Mouse (Mus musculus) layer of hippocampus, postnatal 14 days (tissue): ENCODE data around the gene Gas7. TPM values are rescaled to one million over a fixed set of nuclear protein-coding genes. Genes with fewer than 3 reads are reported as not detected.

Source experiments
- DNase-seq, 2 experiments: peaks; one replicate each; pipeline ENCODE4 v3.0.0; 2021 to 2022; ENCODE audit warnings: low spot score in 2 of 2, mixed read lengths in 1 of 2
- long read RNA-seq, 2 experiments: library from polyadenylated mRNA; stranded (forward); transcript quantifications; one replicate each; pipeline ENCODE4 v2.0.0; 2021
- total RNA-seq, 2 experiments: library from RNA; stranded (reverse); gene quantifications; 2 replicates each; pipeline ENCODE4 v1.2.3; 2021

The Gas7 gene
- 100 to 1,000 TPM; 391 to 397 TPM for total RNA-seq
- long read RNA-seq, experiment 1, transcript Gas7-208 (10 exons, 1,479 nt), result major isoform, 7 of 36 reads
- long read RNA-seq, experiment 1, partial matches to known transcripts, result 1 of 36 reads
- long read RNA-seq, experiment 1, other reads (novel, unspliced or antisense), result 28 of 36 reads
- long read RNA-seq, experiment 2, transcript Gas7-208 (10 exons, 1,479 nt), result major isoform, 9 of 51 reads
- long read RNA-seq, experiment 2, partial matches to known transcripts, result 2 of 51 reads
- long read RNA-seq, experiment 2, other reads (novel, unspliced or antisense), result 39 of 51 reads

DNA sequence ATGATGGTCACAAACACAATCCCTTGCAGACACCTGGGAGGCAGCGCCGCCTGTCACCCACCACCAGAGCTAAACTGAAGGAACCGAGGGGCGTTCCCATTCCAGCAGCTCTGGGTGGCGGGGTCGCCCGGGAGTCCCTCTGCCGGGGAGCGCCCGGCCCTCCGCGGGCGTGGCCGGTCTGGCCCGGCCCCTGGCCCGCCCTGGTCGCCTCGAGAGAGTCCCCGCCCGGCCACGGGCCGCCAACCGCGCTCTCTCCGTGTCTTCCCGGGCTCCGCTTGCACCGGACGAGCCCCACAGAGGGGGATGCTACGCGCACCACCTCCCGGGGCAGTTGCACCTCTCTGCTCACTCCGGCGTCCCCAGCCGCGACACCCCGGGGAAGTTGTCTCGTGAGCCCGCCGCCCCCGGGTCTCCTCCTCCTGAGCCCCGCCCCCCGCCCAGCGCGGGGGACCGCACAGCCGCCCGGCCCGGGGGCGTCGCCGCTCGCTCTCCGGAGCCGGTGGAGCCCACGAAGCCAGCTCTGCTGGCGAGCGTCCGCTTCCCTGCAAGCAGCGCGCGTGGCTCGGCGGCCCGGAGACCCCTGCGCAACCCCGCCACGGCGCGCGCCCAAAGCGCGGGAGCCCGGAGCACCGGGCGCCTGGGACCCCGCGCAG lies at the start of gene Gas7:
Gene Gas7 (plus strand): TSS at position 564 of the 653 bp plus-strand sequence.
- DNase-seq, result peak in 1 of 2 experiments; percentile 18

DNA sequence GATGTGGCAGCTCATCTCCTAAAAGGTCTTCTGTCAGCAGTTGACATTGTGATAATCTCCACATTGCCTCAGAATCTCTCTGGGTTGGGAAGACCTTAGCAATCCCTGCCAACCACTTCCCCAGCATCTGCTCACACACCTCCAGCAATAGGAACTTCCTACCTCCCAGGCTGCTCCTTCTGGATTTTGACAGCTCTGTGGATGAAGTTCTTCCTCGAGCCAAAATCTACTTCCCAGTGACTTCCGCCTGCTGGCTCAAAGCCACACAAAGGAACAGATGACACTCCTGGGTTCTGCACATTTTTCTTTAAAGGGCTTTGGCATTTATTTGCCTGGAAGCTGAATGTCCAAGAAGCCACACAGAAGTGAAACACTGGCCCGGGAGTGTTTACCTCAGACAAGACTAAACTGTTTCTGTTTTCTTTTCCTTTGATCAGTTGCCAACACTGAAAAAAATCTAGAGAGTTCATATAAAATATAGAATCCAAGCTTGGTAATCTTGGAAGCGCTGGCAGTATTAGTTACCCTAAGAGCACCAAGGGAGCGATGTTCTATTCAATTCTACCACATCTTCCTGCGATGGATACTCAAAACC lies 40.8 kb upstream of the Gas7 start:
- no peak for DNase-seq

DNA sequence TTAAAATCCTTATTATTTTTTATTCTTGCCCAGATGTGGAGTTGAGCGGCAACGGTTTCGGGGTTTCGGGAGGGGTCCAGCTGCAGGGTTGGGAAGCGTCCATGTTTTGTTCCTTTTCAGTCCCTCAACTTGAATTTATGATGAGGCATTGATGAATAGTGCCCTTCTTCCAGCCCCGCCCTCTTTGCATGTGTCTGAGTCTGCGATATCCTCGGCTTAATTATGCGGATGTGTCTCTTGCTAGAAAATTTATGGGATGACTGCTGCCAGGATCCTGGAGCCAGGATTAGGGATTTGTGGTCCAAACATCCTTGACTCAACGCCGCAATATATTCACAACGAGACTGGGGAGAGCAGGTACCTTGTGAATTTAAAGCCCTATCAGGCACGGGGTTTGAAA lies 31.7 kb upstream of the Gas7 start:
- no peak for DNase-seq

DNA sequence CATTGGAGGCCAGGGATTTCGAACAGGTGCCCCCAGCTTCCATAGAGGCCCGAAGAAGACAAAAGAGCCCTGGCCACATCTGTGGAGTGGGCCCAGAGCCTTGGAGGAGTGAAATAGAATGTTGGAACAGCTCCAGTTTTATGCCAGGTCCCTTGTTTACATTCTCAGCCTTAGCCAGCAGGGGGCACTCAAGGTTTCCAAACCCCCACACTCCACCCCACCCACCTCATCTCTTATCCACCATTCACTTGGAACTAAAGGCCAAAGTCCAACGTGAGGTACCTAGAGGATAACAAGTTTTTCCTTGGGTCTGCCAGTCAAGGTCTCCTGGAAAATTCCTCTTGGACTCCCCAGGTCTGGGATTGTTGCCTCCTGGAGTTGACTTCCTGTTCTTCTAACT lies 27.0 kb upstream of the Gas7 start:
- DNase-seq, result peak in 1 of 2 experiments; percentile 35

DNA sequence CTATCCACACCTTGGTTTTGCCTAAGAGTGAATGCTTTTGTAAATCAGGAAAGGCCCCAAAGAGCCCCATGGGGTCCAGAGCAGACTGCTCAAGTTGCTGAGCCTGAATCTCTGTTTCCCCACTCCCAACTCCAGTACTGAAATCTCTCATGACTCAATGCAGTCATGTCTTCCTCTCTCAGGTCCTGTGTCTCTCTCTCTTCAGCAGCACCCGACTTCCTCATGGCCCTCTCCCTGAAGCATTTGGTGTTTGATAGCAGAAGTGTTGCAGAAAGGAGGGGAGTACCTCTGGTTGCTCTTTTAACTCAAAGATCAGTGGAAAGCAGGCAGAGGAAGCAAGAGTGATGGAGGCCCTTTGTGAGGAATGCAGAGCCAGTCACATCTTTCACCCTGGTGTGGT lies 25.4 kb upstream of the Gas7 start:
- no peak for DNase-seq

DNA sequence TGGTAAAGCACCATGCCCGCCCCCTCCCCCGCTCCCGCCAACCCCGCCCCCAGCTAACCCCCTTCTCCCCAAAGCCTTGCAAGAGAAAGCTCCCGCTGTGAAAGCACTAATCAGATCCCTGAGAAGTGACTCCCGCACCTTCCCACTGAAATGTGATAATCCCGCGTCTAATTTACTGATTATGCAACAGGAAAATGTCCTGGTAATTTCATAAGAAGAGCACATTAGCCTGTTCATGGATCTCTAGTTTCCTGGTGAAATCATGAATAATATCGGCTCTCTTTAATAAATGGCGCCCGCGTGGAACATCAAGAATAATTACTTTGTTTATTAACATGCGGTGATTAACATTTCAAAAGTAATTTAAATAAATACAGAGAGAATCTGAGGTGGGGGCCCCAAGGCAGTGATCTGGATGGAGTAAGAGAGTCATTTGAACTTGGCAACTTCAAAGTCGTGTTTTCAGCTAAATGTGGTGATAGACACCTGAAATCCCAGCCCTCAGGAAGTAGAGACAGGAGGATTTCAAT lies 24.1 kb upstream of the Gas7 start:
- no peak for DNase-seq

DNA sequence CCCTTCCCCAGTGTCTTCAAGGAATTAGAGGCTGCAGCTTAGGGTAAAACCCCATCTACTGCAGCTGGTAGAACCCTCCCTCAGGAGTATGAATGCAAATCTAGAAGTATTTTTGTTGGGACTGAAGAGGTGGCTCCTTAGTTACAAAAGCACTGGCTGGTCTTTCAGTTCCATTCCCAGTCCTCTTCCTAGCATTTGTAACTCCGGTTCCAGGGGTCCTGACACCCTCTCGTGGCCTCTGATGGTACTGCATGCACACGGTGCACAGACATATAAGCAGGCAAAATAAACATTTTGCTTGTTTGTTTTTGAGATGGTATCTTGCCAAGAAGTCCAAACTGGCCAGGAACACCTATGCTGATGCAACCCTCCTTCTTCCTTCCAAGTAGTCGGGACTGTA lies 23.4 kb upstream of the Gas7 start:
- no peak for DNase-seq

DNA sequence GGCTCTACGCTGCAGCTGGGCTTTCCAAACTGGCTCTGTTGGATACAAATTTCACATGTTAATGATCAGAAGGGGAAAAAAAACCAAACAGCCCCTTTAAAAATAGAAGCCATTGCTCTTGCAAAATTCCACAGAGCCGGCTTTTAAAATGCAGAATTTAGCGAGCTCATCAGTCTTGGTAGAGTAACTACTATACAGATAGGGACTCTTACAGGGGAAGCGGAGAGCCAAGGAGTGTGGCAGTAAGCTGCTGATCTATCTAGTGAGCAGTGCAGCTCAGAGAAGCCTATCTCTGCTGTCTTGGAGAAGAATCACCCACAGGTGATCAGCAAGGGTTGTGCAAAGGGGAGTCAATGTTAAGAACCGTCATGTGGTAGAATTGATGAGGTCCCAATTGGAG lies 21.5 kb upstream of the Gas7 start:
- DNase-seq, result no peak

DNA sequence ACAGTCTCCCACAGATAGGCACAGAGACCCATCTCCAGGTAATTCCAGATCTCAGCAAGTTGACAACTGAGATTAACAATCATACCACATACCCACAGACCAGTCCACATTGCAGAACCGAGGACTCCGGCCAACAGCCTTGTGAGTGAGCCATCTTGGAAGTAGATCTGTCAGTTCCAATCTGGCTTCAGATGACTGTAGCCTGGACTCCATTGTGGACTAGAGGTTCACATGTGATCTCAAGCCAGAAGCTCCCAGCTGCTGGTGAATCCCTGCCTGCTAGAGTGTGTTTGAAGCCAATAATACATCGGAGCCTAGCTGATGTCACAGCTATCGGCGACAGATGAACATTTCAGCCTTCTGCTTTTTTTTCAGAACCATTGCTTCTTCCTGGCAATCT lies 16.5 kb upstream of the Gas7 start:
- peak in 1 of 2 experiments; percentile 62 for DNase-seq

DNA sequence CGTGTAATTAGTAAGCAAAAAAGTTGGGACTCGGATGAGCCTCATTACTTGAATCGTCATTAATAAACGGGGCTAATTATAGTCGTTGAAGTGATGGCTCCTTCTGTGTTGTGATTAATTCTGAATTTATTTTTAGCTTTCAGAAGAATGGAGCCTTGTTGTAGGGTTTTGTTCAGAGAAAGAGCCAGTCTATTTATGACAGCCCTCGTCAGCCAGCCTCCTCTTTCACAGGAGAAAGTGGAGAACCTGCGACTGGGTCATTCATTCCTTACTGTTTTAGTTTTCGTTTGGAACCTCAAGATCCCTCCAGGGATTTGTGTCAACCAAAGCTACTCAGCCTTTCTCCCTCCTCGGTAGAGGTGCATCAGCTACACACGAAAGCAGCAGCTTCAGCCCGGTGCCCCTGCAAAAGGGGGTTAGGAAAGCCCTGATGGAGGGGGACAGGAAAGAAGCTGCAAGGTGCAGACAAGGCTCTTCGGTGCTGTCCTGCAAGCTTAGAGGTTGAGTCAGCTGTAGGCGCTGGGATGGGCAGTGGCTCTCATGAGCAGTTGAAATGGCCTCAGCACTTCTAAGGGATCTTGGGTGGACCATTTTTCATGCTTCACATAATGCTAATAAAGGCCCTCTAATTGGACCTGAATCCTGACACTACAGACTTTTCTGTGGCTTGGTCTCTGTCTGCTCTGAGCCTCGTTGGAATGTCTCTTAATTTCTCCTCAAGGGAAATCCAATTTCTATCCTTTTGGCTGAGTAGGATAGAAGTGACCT lies 10.0 kb upstream of the Gas7 start:
- DNase-seq, result no peak

DNA sequence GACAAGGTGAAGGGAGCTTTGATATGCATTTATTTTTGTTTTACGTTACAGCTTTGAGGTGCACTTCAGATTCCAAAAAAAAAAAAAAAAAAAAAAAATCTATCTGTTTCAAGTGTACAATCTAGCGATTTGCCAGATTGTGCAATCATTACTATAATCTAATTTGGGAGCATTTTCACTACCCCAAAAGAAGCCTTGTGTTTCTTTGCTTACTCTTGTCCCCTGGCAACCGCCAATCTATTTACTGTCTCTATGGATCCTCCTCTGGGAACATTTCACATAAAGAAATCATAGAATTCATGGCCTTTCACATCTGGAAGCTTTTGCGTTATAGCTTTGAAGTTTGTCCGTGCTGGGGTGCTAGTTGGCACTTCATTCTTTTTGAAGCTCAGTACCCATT lies 3.7 kb upstream of the Gas7 start:
- no peak for DNase-seq

DNA sequence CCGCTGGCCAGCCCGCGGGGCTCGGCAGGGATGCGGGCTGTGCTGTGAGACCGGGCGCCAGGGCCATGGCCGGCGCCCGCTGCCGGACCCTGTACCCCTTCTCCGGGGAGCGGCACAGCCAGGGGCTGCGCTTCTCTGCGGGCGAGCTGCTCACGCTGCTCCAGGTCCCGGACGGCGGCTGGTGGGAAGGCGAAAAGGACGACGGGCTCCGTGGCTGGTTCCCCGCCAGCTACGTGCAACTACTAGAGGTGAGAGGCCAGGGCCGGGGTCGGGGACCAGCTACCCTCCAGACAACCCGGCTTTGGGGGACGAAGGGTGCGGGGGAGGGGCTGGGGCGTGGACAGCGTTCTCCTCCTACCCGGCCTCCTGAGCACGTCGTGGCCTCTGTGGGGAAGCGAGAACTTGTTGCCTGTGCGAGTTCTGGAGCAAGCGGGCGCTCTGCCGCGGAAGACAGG lies 317 bp downstream of the Gas7 start:
- no peak for DNase-seq

DNA sequence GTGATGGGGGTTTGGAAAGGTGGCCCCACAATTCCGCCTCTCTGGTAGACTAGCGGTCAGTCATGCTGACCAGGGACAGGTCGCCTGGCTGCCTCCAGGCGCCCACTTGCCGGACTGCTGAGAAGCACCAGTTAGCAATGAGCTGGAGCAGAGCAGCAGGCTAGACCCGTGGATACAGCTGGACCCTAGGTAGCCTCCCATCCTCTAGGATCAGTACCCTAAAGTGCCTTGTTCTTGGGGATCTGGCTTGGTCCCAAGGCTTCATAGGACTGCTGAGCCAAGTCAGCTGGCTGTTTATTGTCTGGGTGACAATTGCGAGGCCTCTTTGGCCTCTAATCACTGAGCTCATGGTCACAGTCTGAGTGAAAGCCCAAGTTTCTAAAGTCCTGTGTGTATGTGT lies 792 bp downstream of the Gas7 start:
- DNase-seq, result no peak

DNA sequence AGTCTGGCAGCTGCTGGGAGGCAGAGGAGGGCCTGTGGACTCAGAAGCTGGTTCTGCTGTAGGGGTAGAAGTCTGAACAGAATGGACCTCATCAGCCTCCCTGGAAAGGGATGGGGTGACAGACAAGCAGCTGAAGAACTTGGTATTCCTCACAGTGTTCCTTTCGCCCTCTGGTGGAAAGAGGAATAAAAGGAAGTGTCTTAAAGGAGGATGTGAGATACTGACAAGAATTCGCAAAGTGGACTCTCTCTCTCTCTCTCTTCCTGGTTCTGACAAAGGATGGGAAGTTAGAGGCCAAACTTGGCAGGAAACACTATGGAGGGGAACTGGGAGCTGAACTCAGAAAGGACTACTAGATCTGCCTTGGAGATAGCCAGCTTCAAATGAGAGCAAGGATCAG lies 2.9 kb downstream of the Gas7 start:
- DNase-seq, result peak in 1 of 2 experiments; percentile 61

DNA sequence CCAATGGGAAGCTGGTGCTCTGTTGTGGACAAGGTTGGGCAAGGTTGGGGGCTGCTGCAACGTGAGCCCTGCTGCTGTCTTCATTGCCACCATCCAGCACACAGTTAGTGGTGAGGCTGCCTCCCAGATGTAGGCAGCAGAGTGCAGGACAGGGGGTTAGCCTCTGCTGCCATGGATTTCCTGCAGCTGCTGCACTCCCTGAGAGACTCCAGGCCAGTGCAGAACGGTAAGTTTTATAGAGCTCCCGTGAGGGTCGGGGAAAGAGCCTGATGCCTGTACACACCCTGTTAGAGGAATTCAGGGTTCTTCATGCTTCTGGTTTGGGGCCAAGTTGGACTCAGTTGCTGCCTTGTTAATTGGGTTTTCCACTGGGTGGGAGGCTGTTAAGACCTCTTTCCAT lies 11.9 kb downstream of the Gas7 start:
- DNase-seq, result no peak

DNA sequence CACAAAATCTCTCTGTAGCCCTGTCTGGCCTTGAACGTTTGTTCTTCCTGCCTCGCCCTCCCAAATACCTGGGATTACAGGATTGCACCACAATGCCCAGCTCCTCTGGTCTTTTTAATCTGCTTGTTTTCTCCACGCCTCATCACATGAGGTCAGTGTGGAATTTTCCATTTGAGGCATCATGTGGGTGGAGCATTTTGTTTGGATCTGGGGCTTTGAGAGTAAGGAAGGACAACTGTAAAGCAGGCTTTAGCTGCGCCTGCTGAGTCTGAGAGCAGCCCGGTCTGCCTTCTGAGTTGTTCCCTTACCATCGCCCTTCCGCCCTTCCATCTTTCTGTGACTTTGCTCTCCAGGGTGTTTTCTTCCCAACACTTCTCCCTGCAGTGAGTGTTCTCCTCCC lies 13.6 kb downstream of the Gas7 start:
- DNase-seq, result no peak

DNA sequence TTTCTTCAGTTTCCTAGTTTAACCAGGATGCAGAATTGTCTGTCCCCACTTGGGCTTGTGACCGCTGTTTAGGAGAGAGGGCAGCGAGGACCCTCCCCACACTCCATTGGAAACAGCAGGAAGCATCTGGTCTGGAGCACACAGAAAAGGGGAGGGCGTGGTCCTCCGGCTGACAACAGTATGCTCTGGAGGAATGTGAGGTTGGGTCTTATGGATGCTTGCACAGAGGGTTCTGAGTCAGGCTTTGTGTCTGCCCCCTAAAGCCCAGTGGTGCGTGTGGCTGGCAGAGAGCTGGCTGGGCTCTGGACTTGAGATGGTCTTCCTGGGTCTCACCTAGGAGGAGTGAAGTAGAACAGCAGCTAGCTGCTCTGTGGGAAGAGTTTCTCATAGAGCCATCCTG lies 19.4 kb downstream of the Gas7 start:
- DNase-seq, result no peak

DNA sequence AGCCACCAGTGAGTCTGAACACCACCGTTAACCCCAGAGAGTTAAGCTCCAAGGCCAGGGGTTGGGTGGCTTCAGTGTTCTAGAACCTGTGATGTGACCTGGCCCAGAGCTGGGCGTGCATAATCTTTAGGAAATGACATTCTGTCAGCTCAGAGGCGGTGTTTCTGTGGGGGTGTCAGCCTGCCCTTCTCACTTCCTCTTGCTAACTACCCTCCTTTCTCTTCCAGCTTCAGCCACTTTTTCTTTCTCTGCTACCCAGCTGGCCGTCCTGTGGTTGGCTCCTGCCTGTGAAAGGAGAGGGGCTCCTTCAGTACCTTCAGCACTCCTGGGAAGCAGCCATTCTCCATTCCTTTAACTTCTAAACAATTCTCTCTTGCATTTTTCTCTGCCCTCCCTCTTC lies 24.3 kb downstream of the Gas7 start:
- DNase-seq, result no peak

DNA sequence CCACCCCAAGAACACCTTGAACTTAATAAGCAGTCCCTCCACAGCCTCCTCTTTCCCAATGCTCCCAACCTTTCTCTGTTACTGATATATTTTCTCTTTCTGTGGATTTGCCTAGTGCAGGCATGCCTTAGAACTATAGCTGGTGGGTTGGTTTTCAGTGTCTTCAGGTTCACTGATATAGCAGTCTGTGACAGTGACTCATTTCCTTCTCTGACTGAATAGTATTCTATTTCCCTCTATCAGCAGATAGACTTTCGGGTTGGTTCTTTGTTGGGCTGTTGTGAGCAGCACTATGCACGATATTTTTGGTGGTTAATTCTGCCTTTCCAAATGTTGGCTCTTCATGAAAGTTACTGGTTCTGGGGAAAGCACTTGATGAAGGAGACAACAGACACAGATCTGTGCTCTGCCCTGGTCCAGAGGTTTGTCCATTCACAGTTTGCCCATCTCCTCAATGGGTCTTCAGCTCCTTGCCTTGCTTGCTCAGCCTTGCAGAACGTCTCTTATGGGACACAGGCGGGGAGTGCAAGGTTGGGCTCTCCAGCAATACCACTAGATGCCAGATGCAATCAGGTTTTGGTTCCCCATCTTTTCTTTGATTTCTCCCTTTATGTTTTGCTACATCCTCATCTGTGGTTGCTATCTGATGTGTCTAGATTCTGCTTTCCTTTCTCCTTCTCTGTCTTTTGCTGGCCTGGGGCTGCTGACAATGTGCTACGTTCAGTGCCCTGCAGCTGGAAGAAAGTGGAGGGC lies 25.1 kb downstream of the Gas7 start:
- DNase-seq, result no peak

DNA sequence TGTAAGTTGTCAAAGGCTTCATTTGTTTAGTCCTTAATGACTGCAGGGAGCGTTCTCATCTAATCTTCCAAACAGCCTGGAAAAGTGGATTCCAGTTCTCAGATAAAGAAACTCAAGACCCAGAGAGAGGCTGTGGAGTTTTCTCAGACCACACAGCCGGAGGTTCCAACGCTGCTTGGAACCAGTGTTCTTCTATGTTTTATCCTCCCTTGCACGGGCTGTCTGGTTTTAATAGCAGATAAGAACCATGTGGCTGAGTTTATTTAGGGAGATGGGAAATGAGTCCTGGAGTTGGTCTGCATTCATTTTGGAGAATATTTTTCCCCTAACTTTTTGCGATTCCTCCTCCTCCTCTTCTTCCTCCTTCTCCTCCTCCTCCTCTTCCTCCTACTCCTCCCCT lies 26.5 kb downstream of the Gas7 start:
- no peak for DNase-seq

DNA sequence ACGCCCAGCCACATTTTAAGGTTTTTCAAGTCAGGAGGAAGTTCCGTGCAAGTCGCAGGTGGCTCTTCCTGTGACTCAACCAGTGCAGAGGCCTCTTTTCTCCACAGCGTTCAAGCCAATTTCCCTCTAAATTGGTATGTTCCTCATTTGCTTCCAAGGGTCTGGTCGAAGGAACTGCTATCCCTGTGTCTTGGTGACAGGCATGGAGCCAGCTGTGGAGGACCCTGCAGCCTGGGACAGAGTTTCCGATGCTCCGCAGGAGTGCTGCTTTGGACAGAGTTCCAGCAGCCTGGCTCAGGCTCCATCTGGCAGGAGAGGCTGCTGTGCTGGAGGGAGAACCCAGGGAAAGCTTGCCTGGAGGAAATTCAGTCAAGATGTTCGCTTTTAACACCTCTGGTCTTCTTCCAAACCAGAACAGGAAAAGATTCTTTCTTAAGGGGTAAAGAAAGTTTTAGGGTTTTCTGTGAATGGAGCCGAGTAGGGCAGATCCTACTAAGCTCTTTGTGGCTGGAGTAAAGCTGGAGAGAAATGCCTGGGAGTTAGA lies 27.1 kb downstream of the Gas7 start:
- DNase-seq, result peak; percentile 27 to 54
